Mouse (Mus musculus) E14TG2a.4 (cell line): ENCODE measurements at regions not wholly inside any gene's neighbourhood (a gene's known extent, or its start where the extent isn't known, plus 50 kb on each side); places are given as distances from the start of the nearest gene placed in this dataset.

Source experiments
- CTCF ChIP-seq: conservative IDR thresholded peaks from 2 replicates; pipeline ENCODE4 v1.5.1; 2014; ENCODE audit warnings: low read length
- POU5F1 ChIP-seq: IDR thresholded peaks from 2 replicates; pipeline ENCODE4 v1.6.1; 2014; ENCODE audit warnings: low read length, borderline replicate concordance

GRCm38 (mm10) chr1:154008593-154009310 lies 108.7 kb upstream of the Teddm2 start:
- TF ChIP-seq CTCF (no peak), POU5F1 (no peak)
